ENCODE assay signal across 13 mouse cellular contexts in genomic region chr16:62855385-62855784, GRCm38 (mm10). TPM values are rescaled to one million over a fixed set of nuclear protein-coding genes. Genes with fewer than 3 reads are reported as not detected.
DNase-seq lines count a peak whose midpoint lies in the region; ATAC-seq and TF ChIP-seq lines count a peak whose summit lies in the region.
"Had no signal": no experiment of that assay in that cellular context is flagged by ENCODE, and none has a peak within 500 bp of the region (broad histone marks: within the 10 kb centered on the region; RNA-seq: fewer than 3 reads in every experiment).

No protein-coding gene starts in this region.

- 62% methylated on average over 6 of the region's 6 CpGs for WGBS in heart, embryonic 12.5 days
- WGBS in lung, embryonic 14.5 days = 34% methylated on average over 6 of the region's 6 CpGs
- 52% methylated on average over 6 of the region's 6 CpGs for WGBS in liver, embryonic 11.5 days
- 68% methylated on average over 6 of the region's 6 CpGs for WGBS in stomach, embryonic 16.5 days

- peak overlapping the region; percentile 36 for H3K4me2 ChIP-seq in heart, embryonic 12.5 days
- peak overlapping the region; percentile 81 for H3K4me2 ChIP-seq in lung, embryonic 14.5 days
- peak overlapping the region; percentile 43 for H3K4me2 ChIP-seq in liver, embryonic 11.5 days
- peak overlapping the region; percentile 80 for H3K4me2 ChIP-seq in stomach, embryonic 16.5 days (ENCODE audit: low read depth, low read length)

- no peaks in the 10 kb centered on the region for H3K36me3 ChIP-seq in heart, embryonic 12.5 days
- H3K36me3 ChIP-seq in lung, embryonic 14.5 days (ENCODE audit: insufficient read depth) = no peaks in the 10 kb centered on the region
- no peaks in the 10 kb centered on the region for H3K36me3 ChIP-seq in liver, embryonic 11.5 days (ENCODE audit: control insufficient read depth, insufficient read depth, low read length)
- H3K36me3 ChIP-seq in stomach, embryonic 16.5 days (ENCODE audit: control insufficient read depth, insufficient read depth, low read length) = no peaks in the 10 kb centered on the region

- H3K27me3 ChIP-seq in heart, embryonic 12.5 days (replicated peaks) = no peaks in the 10 kb centered on the region
- H3K27me3 ChIP-seq in lung, embryonic 14.5 days (ENCODE audit: insufficient read depth, low read length) = no peaks in the 10 kb centered on the region
- no peaks in the 10 kb centered on the region for H3K27me3 ChIP-seq in liver, embryonic 11.5 days (replicated peaks; ENCODE audit: control insufficient read depth, insufficient read depth, low read length)
- H3K27me3 ChIP-seq in stomach, embryonic 16.5 days (ENCODE audit: control insufficient read depth, insufficient read depth, low read length) = 0 out of 2 replicates have a peak, but pooled peaks cover 3% of the 10 kb centered on the region
- H3K27me3 ChIP-seq: forebrain, embryonic 13.5 days had no signal

- TF ChIP-seq CTCF in lung, embryonic 14.5 days (IDR thresholded peaks at IDR 0.05; ENCODE audit: low read depth) = no peak

- no peak overlapping the region for H3K4me3 ChIP-seq in heart, embryonic 12.5 days
- H3K4me3 ChIP-seq in lung, embryonic 14.5 days (ENCODE audit: low read depth, low read length) = peak overlapping the region; percentile 63; the same call in 1 of the 2 replicates
- peak overlapping the region; percentile 65; the same call in 1 of the 2 replicates for H3K4me3 ChIP-seq in liver, embryonic 11.5 days (ENCODE audit: low read depth, low read length)
- no peak overlapping the region for H3K4me3 ChIP-seq in stomach, embryonic 16.5 days (replicated peaks; ENCODE audit: low read length)

- H3K9me3 ChIP-seq in heart, embryonic 12.5 days (replicated peaks) = no peaks in the 10 kb centered on the region
- H3K9me3 ChIP-seq in lung, embryonic 14.5 days (ENCODE audit: low read depth, low read length) = no peaks in the 10 kb centered on the region
- H3K9me3 ChIP-seq in liver, embryonic 11.5 days (ENCODE audit: control insufficient read depth, low read length) = no peaks in the 10 kb centered on the region
- H3K9me3 ChIP-seq in stomach, embryonic 16.5 days (replicated peaks; ENCODE audit: control insufficient read depth, low read length) = no peaks in the 10 kb centered on the region
- H3K9me3 ChIP-seq: forebrain, embryonic 13.5 days had no signal

- H3K27ac ChIP-seq in heart, embryonic 12.5 days (ENCODE audit: poor library complexity, severe bottlenecking) = no peak overlapping the region
- H3K27ac ChIP-seq in lung, embryonic 14.5 days (ENCODE audit: low read depth) = no peak overlapping the region
- H3K27ac ChIP-seq in liver, embryonic 11.5 days (ENCODE audit: low read depth, low read length) = no peak overlapping the region
- no peak overlapping the region for H3K27ac ChIP-seq in stomach, embryonic 16.5 days (ENCODE audit: low read length)
- H3K27ac ChIP-seq: forebrain, embryonic 13.5 days had no signal

- no peaks in the 10 kb centered on the region for H3K4me1 ChIP-seq in heart, embryonic 12.5 days (replicated peaks)
- no peaks in the 10 kb centered on the region for H3K4me1 ChIP-seq in lung, embryonic 14.5 days (ENCODE audit: insufficient read depth)
- peaks cover 3% of the 10 kb centered on the region for H3K4me1 ChIP-seq in liver, embryonic 11.5 days (replicated peaks; ENCODE audit: control insufficient read depth, insufficient read depth, low read length)
- H3K4me1 ChIP-seq in stomach, embryonic 16.5 days (ENCODE audit: control insufficient read depth, insufficient read depth, low read length) = peaks cover 4% of the 10 kb centered on the region; the same call in 1 of the 2 replicates

- DNase-seq in heart, postnatal 4 days = no peak
- DNase-seq in lung, embryonic 14.5 days = peak; percentile 26
- DNase-seq in lung, postnatal 14 days = no peak
- no peak for DNase-seq in liver, embryonic 11.5 days (ENCODE audit: low spot score)
- DNase-seq in thymus, postnatal 4 days = no peak
- DNase-seq in layer of hippocampus, adult 9-10 months (ENCODE audit: low spot score) = no peak
- DNase-seq: cerebellum, adult 9-10 months had no signal

- no peak overlapping the region for H3K9ac ChIP-seq in heart, embryonic 12.5 days
- no peak overlapping the region for H3K9ac ChIP-seq in lung, embryonic 14.5 days
- no peak overlapping the region for H3K9ac ChIP-seq in liver, embryonic 11.5 days (ENCODE audit: low read depth, low read length)
- H3K9ac ChIP-seq in stomach, embryonic 16.5 days (ENCODE audit: low read length) = no peak overlapping the region

- no peak for ATAC-seq in heart, embryonic 12.5 days (ENCODE audit: insufficient number of reproducible peaks, low FRiP score)
- no peak for ATAC-seq in lung, embryonic 14.5 days (ENCODE audit: insufficient read depth)
- ATAC-seq in liver, embryonic 11.5 days (replicated peaks; ENCODE audit: low FRiP score) = no peak
- ATAC-seq in stomach, embryonic 16.5 days (ENCODE audit: insufficient read depth, low FRiP score) = no peak

RNA-seq across cellular contexts. Expression of gene Pros1, which starts 1.3 kb away (rescaled TPM):
- 17.5 and 18.8 TPM in 2 replicates for polyA plus RNA-seq in heart, embryonic 12.5 days (2016; fragmentation: Nextera tagmentation; extraction: Ambion mirVana)
- total RNA-seq in heart, postnatal 4 days (2021) = 10 to 100 TPM; 18.3 to 21.0 TPM
- polyA plus RNA-seq in lung, embryonic 14.5 days (2014; fragmentation: Nextera tagmentation; extraction: Ambion mirVana) = 59.7 and 60.3 TPM in 2 replicates
- polyA plus RNA-seq in liver, embryonic 11.5 days (2014; fragmentation: Nextera tagmentation; extraction: Ambion mirVana) = 24.2 and 30.8 TPM in 2 replicates
- polyA plus RNA-seq in stomach, embryonic 16.5 days (2015; fragmentation: Nextera tagmentation; extraction: Ambion mirVana) = 42.8 and 43.9 TPM in 2 replicates

RNA-seq across cellular contexts. Expression of gene Arl13b, which starts 8.5 kb away (rescaled TPM):
- 9.7 and 10.4 TPM in 2 replicates for polyA plus RNA-seq in heart, embryonic 12.5 days (2016; fragmentation: Nextera tagmentation; extraction: Ambion mirVana)
- 10 to 100 TPM in 1 of 2 experiments, 1 to 10 TPM in 1; 9.6 to 14.0 TPM for total RNA-seq in heart, postnatal 4 days (2021)
- 20.0 and 21.4 TPM in 2 replicates for polyA plus RNA-seq in lung, embryonic 14.5 days (2014; fragmentation: Nextera tagmentation; extraction: Ambion mirVana)
- 8.4 and 10.7 TPM in 2 replicates for polyA plus RNA-seq in liver, embryonic 11.5 days (2014; fragmentation: Nextera tagmentation; extraction: Ambion mirVana)
- 15.9 and 16.4 TPM in 2 replicates for polyA plus RNA-seq in stomach, embryonic 16.5 days (2015; fragmentation: Nextera tagmentation; extraction: Ambion mirVana)

RNA-seq across cellular contexts. Expression of gene Stx19, which starts 40.9 kb away (rescaled TPM):
- 0.15 and 0.24 TPM in 2 replicates for polyA plus RNA-seq in heart, embryonic 12.5 days (2016; fragmentation: Nextera tagmentation; extraction: Ambion mirVana)
- not detected for total RNA-seq in heart, postnatal 4 days (2021)
- 2.4 TPM in 2 replicates for polyA plus RNA-seq in lung, embryonic 14.5 days (2014; fragmentation: Nextera tagmentation; extraction: Ambion mirVana)
- 0.11 and 0.17 TPM in 2 replicates for polyA plus RNA-seq in liver, embryonic 11.5 days (2014; fragmentation: Nextera tagmentation; extraction: Ambion mirVana)
- polyA plus RNA-seq in stomach, embryonic 16.5 days (2015; fragmentation: Nextera tagmentation; extraction: Ambion mirVana) = 7.3 and 8.4 TPM in 2 replicates
- total RNA-seq: CH12.LX; heart, adult 18-20 months; monocyte, adult 5-6 weeks had no signal

Comparison
In these comparisons a context has a peak if more than half of its experiments do, and no peak if none do; other contexts are left out.
1. H3K4me3 ChIP-seq: peak in lung, embryonic 14.5 days (single experiment) and liver, embryonic 11.5 days (single experiment); none in heart, embryonic 12.5 days (single experiment) and stomach, embryonic 16.5 days (single experiment).
2. Peak in every context shown above with its lines, with median percentiles within 50 percentile points of each other: H3K4me2 ChIP-seq.